Mouse (Mus musculus): ENCODE measurements around the gene Selenom. TPM values are rescaled to one million over a fixed set of nuclear protein-coding genes. Genes with fewer than 3 reads are reported as not detected.

The Selenom gene
- polyA plus RNA-seq, 1 experiment = 19.6 TPM

- H3K4me1 ChIP-seq (ENCODE audit: control insufficient read depth, insufficient read depth, low read length) = peaks cover 5% of the 10 kb centered on the region
- H3K27ac ChIP-seq (ENCODE audit: insufficient read depth, low read length) = no peak overlapping the region
- TF ChIP-seq CTCF (IDR thresholded peaks at IDR 0.05; ENCODE audit: low read depth, low read length) = no peak
- no peak for TF ChIP-seq EP300 (IDR thresholded peaks at IDR 0.05; ENCODE audit: insufficient read depth, low read depth, low read length)
- TF ChIP-seq POLR2A (IDR thresholded peaks at IDR 0.05; ENCODE audit: insufficient read depth, low read length) = no peak
- H3K9me3 ChIP-seq (replicated peaks; ENCODE audit: control insufficient read depth, insufficient read depth, low read length, poor library complexity, severe bottlenecking) = no peaks in the 10 kb centered on the region
- no peak overlapping the region for H3K9ac ChIP-seq (ENCODE audit: low read depth, poor library complexity, severe bottlenecking)
- H3K36me3 ChIP-seq (ENCODE audit: control insufficient read depth, insufficient read depth, low read length, poor library complexity, severe bottlenecking) = 0 out of 2 replicates have a peak, but pooled peaks cover 3% of the 10 kb centered on the region
- no peak overlapping the region for H3K4me3 ChIP-seq (ENCODE audit: low read depth, low read length)
- H3K27me3 ChIP-seq (ENCODE audit: control insufficient read depth, insufficient read depth, low read length, poor library complexity, severe bottlenecking) = no peaks in the 10 kb centered on the region
These were observed 22.4 kb downstream of the Selenom start for GRCm38 (mm10) chr11:3536745-3537333.

- Histone ChIP-seq H3K27me3 (ENCODE audit: control insufficient read depth, insufficient read depth, low read length, poor library complexity, severe bottlenecking) (no peaks in the 10 kb centered on the region), H3K9ac (ENCODE audit: low read depth, poor library complexity, severe bottlenecking) (no peak overlapping the region), H3K4me1 (ENCODE audit: control insufficient read depth, insufficient read depth, low read length) (peaks cover 7% of the 10 kb centered on the region), H3K27ac (ENCODE audit: insufficient read depth, low read length) (no peak overlapping the region), H3K9me3 (replicated peaks; ENCODE audit: control insufficient read depth, insufficient read depth, low read length, poor library complexity, severe bottlenecking) (no peaks in the 10 kb centered on the region), H3K4me3 (ENCODE audit: low read depth, low read length) (no peak overlapping the region), H3K36me3 (ENCODE audit: control insufficient read depth, insufficient read depth, low read length, poor library complexity, severe bottlenecking) (no peaks in the 10 kb centered on the region)
- TF ChIP-seq CTCF (IDR thresholded peaks at IDR 0.05; ENCODE audit: low read depth, low read length) (no peak), POLR2A (IDR thresholded peaks at IDR 0.05; ENCODE audit: insufficient read depth, low read length) (no peak), EP300 (IDR thresholded peaks at IDR 0.05; ENCODE audit: insufficient read depth, low read depth, low read length) (no peak)
These were observed 23.2 kb downstream of the Selenom start for GRCm38 (mm10) chr11:3537711-3538110.

- H3K9me3 ChIP-seq (replicated peaks; ENCODE audit: control insufficient read depth, insufficient read depth, low read length, poor library complexity, severe bottlenecking) = no peaks in the 10 kb centered on the region
- TF ChIP-seq POLR2A (IDR thresholded peaks at IDR 0.05; ENCODE audit: insufficient read depth, low read length) (no peak), EP300 (IDR thresholded peaks at IDR 0.05; ENCODE audit: insufficient read depth, low read depth, low read length) (no peak), CTCF (IDR thresholded peaks at IDR 0.05; ENCODE audit: low read depth, low read length) (no peak)
- no peaks in the 10 kb centered on the region for H3K27me3 ChIP-seq (ENCODE audit: control insufficient read depth, insufficient read depth, low read length, poor library complexity, severe bottlenecking)
- H3K4me1 ChIP-seq (ENCODE audit: control insufficient read depth, insufficient read depth, low read length) = peaks cover 7% of the 10 kb centered on the region
- no peak overlapping the region for H3K27ac ChIP-seq (ENCODE audit: insufficient read depth, low read length)
- no peaks in the 10 kb centered on the region for H3K36me3 ChIP-seq (ENCODE audit: control insufficient read depth, insufficient read depth, low read length, poor library complexity, severe bottlenecking)
- H3K4me3 ChIP-seq (ENCODE audit: low read depth, low read length) = peak overlapping the region; percentile 68
- peak overlapping the region; percentile 71 for H3K9ac ChIP-seq (ENCODE audit: low read depth, poor library complexity, severe bottlenecking)
These were observed 23.9 kb downstream of the Selenom start for GRCm38 (mm10) chr11:3538341-3538740.

- peak; percentile 92 for TF ChIP-seq POLR2A (IDR thresholded peaks at IDR 0.05; ENCODE audit: insufficient read depth, low read length)
- TF ChIP-seq CTCF (IDR thresholded peaks at IDR 0.05; ENCODE audit: low read depth, low read length) = no peak
- Histone ChIP-seq H3K27me3 (ENCODE audit: control insufficient read depth, insufficient read depth, low read length, poor library complexity, severe bottlenecking) (no peaks in the 10 kb centered on the region), H3K9ac (ENCODE audit: low read depth, poor library complexity, severe bottlenecking) (peak overlapping the region; percentile 71), H3K27ac (ENCODE audit: insufficient read depth, low read length) (no peak overlapping the region), H3K36me3 (ENCODE audit: control insufficient read depth, insufficient read depth, low read length, poor library complexity, severe bottlenecking) (no peaks in the 10 kb centered on the region), H3K9me3 (replicated peaks; ENCODE audit: control insufficient read depth, insufficient read depth, low read length, poor library complexity, severe bottlenecking) (no peaks in the 10 kb centered on the region), H3K4me1 (ENCODE audit: control insufficient read depth, insufficient read depth, low read length) (peaks cover 7% of the 10 kb centered on the region), H3K4me3 (ENCODE audit: low read depth, low read length) (peak overlapping the region; percentile 77)
These were observed 24.8 kb downstream of the Selenom start for GRCm38 (mm10) chr11:3539111-3539825.

GRCm38 (mm10) chr11:3539826-3540196, 25.3 kb downstream of the Selenom start:
- TF ChIP-seq CTCF (IDR thresholded peaks at IDR 0.05; ENCODE audit: low read depth, low read length) (no peak), EP300 (IDR thresholded peaks at IDR 0.05; ENCODE audit: insufficient read depth, low read depth, low read length) (no peak), POLR2A (IDR thresholded peaks at IDR 0.05; ENCODE audit: insufficient read depth, low read length) (no peak)
- Histone ChIP-seq H3K4me1 (ENCODE audit: control insufficient read depth, insufficient read depth, low read length) (peaks cover 7% of the 10 kb centered on the region), H3K9me3 (replicated peaks; ENCODE audit: control insufficient read depth, insufficient read depth, low read length, poor library complexity, severe bottlenecking) (peaks cover 3% of the 10 kb centered on the region; the same call in 1 of the 2 replicates), H3K4me3 (ENCODE audit: low read depth, low read length) (peak overlapping the region; percentile 77; the same call in 1 of the 2 replicates), H3K9ac (ENCODE audit: low read depth, poor library complexity, severe bottlenecking) (peak overlapping the region; percentile 71), H3K36me3 (ENCODE audit: control insufficient read depth, insufficient read depth, low read length, poor library complexity, severe bottlenecking) (no peaks in the 10 kb centered on the region), H3K27ac (ENCODE audit: insufficient read depth, low read length) (no peak overlapping the region), H3K27me3 (ENCODE audit: control insufficient read depth, insufficient read depth, low read length, poor library complexity, severe bottlenecking) (no peaks in the 10 kb centered on the region)

GRCm38 (mm10) chr11:3540451-3541085, 26.1 kb downstream of the Selenom start, which contains the start of gene Smtn:
Smtn (minus strand) TSS chr11:3540612.
- Histone ChIP-seq H3K27me3 (ENCODE audit: control insufficient read depth, insufficient read depth, low read length, poor library complexity, severe bottlenecking) (no peaks in the 10 kb centered on the region), H3K9ac (ENCODE audit: low read depth, poor library complexity, severe bottlenecking) (peak within 1 kb of the TSS; percentile 71), H3K4me3 (ENCODE audit: low read depth, low read length) (peak within 1 kb of the TSS; percentile 77), H3K36me3 (ENCODE audit: control insufficient read depth, insufficient read depth, low read length, poor library complexity, severe bottlenecking) (no peaks in the 10 kb centered on the region), H3K9me3 (replicated peaks; ENCODE audit: control insufficient read depth, insufficient read depth, low read length, poor library complexity, severe bottlenecking) (peaks cover 3% of the 10 kb centered on the region; the same call in 1 of the 2 replicates), H3K27ac (ENCODE audit: insufficient read depth, low read length) (no peak within 1 kb of the TSS), H3K4me1 (ENCODE audit: control insufficient read depth, insufficient read depth, low read length) (peaks cover 7% of the 10 kb centered on the region)
- TF ChIP-seq EP300 (IDR thresholded peaks at IDR 0.05; ENCODE audit: insufficient read depth, low read depth, low read length) (no peak), POLR2A (IDR thresholded peaks at IDR 0.05; ENCODE audit: insufficient read depth, low read length) (no peak), CTCF (IDR thresholded peaks at IDR 0.05; ENCODE audit: low read depth, low read length) (no peak)

Data from ES-Bruce4 (cell line).